9 mouse cellular contexts compared by ENCODE assay signal in genomic region chrX:101819163-101819562, GRCm38 (mm10). TPM values are rescaled to one million over a fixed set of nuclear protein-coding genes. Genes with fewer than 3 reads are reported as not detected.
DNase-seq lines count a peak whose midpoint lies in the region; ATAC-seq and TF ChIP-seq lines count a peak whose summit lies in the region.
"Had no signal": no experiment of that assay in that cellular context is flagged by ENCODE, and none has a peak within 500 bp of the region (broad histone marks: within the 10 kb centered on the region; RNA-seq: fewer than 3 reads in every experiment).

No protein-coding gene starts in this region.

- intact Hi-C loops in gastrocnemius, postnatal 14 days (cut with DNase I; ENCODE audit: low total_unique reads): no loop called here

- H3K4me3 ChIP-seq in kidney, embryonic 15.5 days (replicated peaks): no peak overlapping the region
- H3K4me3 ChIP-seq in ES-Bruce4 (ENCODE audit: low read depth, low read length): no peak overlapping the region
- no peak overlapping the region for H3K4me3 ChIP-seq in forebrain, embryonic 15.5 days

- 50% methylated on average over 1 of the region's 1 CpGs for WGBS in kidney, embryonic 15.5 days
- WGBS in forebrain, embryonic 15.5 days: 61% methylated on average over 1 of the region's 1 CpGs

- no peaks in the 10 kb centered on the region for H3K9me3 ChIP-seq in kidney, embryonic 15.5 days (replicated peaks)
- no peaks in the 10 kb centered on the region for H3K9me3 ChIP-seq in ES-Bruce4 (replicated peaks; ENCODE audit: control insufficient read depth, insufficient read depth, low read length, poor library complexity, severe bottlenecking)
- H3K9me3 ChIP-seq in forebrain, embryonic 15.5 days: no peaks in the 10 kb centered on the region

- DNase-seq in kidney, adult 9 months: peak; percentile 23
- peak; percentile 25 for DNase-seq in 3T3-L1 (ENCODE audit: low read depth, low spot score)
- DNase-seq in forelimb bud, embryonic 11.5 days (ENCODE audit: low read depth, low spot score): peak; percentile 14
- DNase-seq in frontal cortex, postnatal 14 days (ENCODE audit: low spot score in 2 of 2): no peak
- no peak for DNase-seq in gastrocnemius, postnatal 14 days

- no peak for TF ChIP-seq POLR2A in ES-Bruce4 (IDR thresholded peaks at IDR 0.05; ENCODE audit: insufficient read depth, low read length)

- peak; percentile 44 for TF ChIP-seq CTCF in ES-Bruce4 (IDR thresholded peaks at IDR 0.05; ENCODE audit: low read depth, low read length)

- no peak overlapping the region for H3K27ac ChIP-seq in kidney, embryonic 15.5 days
- H3K27ac ChIP-seq in ES-Bruce4 (ENCODE audit: insufficient read depth, low read length): no peak overlapping the region
- H3K27ac ChIP-seq in forebrain, embryonic 15.5 days (replicated peaks): no peak overlapping the region

- TF ChIP-seq EP300 in ES-Bruce4 (IDR thresholded peaks at IDR 0.05; ENCODE audit: insufficient read depth, low read depth, low read length): no peak

- no peak overlapping the region for H3K4me2 ChIP-seq in kidney, embryonic 15.5 days
- no peak overlapping the region for H3K4me2 ChIP-seq in forebrain, embryonic 15.5 days (replicated peaks)

- H3K36me3 ChIP-seq in kidney, embryonic 15.5 days: no peaks in the 10 kb centered on the region
- H3K36me3 ChIP-seq in ES-Bruce4 (ENCODE audit: control insufficient read depth, insufficient read depth, low read length, poor library complexity, severe bottlenecking): no peaks in the 10 kb centered on the region
- H3K36me3 ChIP-seq in forebrain, embryonic 15.5 days: no peaks in the 10 kb centered on the region

- ATAC-seq in kidney, embryonic 15.5 days (replicated peaks; ENCODE audit: low FRiP score): no peak
- no peak for ATAC-seq in forebrain, embryonic 15.5 days (replicated peaks)

- no peak overlapping the region for H3K9ac ChIP-seq in kidney, embryonic 15.5 days
- H3K9ac ChIP-seq in ES-Bruce4 (ENCODE audit: low read depth, poor library complexity, severe bottlenecking): no peak overlapping the region
- H3K9ac ChIP-seq in forebrain, embryonic 15.5 days (replicated peaks): no peak overlapping the region

- H3K4me1 ChIP-seq in kidney, embryonic 15.5 days: no peaks in the 10 kb centered on the region
- no peaks in the 10 kb centered on the region for H3K4me1 ChIP-seq in ES-Bruce4 (ENCODE audit: control insufficient read depth, insufficient read depth, low read length)
- H3K4me1 ChIP-seq in forebrain, embryonic 15.5 days: no peaks in the 10 kb centered on the region

- peaks cover 41% of the 10 kb centered on the region for H3K27me3 ChIP-seq in kidney, embryonic 15.5 days
- no peaks in the 10 kb centered on the region for H3K27me3 ChIP-seq in ES-Bruce4 (ENCODE audit: control insufficient read depth, insufficient read depth, low read length, poor library complexity, severe bottlenecking)
- H3K27me3 ChIP-seq in forebrain, embryonic 15.5 days: no peaks in the 10 kb centered on the region

RNA-seq across cellular contexts. Expression of gene 8030474K03Rik, which starts 24.7 kb away (rescaled TPM):
- polyA plus RNA-seq in kidney, embryonic 15.5 days (2015; fragmentation: Nextera tagmentation; extraction: Ambion mirVana): 0.36 TPM in 2 replicates
- polyA plus RNA-seq in ES-Bruce4 (2011; ENCODE audit: insufficient read depth, insufficient read length, low read depth, missing spikeins): 4.3 and 4.6 TPM in 2 replicates
- total RNA-seq in gastrocnemius, postnatal 14 days (2021): not detected
- polyA plus RNA-seq in forebrain, embryonic 15.5 days (2015; fragmentation: Nextera tagmentation; extraction: Ambion mirVana): not detected in 2 replicates
- total RNA-seq: adrenal gland, postnatal 36 days had no signal

RNA-seq across cellular contexts. Expression of gene Gm4779, which starts 24.9 kb away (rescaled TPM):
- 0.18 and 0.26 TPM in 2 replicates for polyA plus RNA-seq in kidney, embryonic 15.5 days (2015; fragmentation: Nextera tagmentation; extraction: Ambion mirVana)
- 7.9 and 11.6 TPM in 2 replicates for polyA plus RNA-seq in ES-Bruce4 (2011; ENCODE audit: insufficient read depth, insufficient read length, low read depth, missing spikeins)
- total RNA-seq in gastrocnemius, postnatal 14 days (2021): not detected
- 0.10 and 0.27 TPM in 2 replicates for polyA plus RNA-seq in forebrain, embryonic 15.5 days (2015; fragmentation: Nextera tagmentation; extraction: Ambion mirVana)
- total RNA-seq: adrenal gland, postnatal 36 days had no signal

RNA-seq across cellular contexts. Expression of gene Nhsl2, which starts 30.0 kb away (rescaled TPM):
- 12.2 and 12.9 TPM in 2 replicates for polyA plus RNA-seq in kidney, embryonic 15.5 days (2015; fragmentation: Nextera tagmentation; extraction: Ambion mirVana)
- polyA plus RNA-seq in ES-Bruce4 (2011; ENCODE audit: insufficient read depth, insufficient read length, low read depth, missing spikeins): 0.21 and 0.61 TPM in 2 replicates
- 1 to 10 TPM; 3.7 to 5.6 TPM for total RNA-seq in gastrocnemius, postnatal 14 days (2021)
- 4.5 and 5.1 TPM in 2 replicates for polyA plus RNA-seq in forebrain, embryonic 15.5 days (2015; fragmentation: Nextera tagmentation; extraction: Ambion mirVana)

Comparison
In these comparisons a context has a peak if more than half of its experiments do, and no peak if none do; other contexts are left out.
1. DNase-seq: peak in kidney, adult 9 months (single experiment), 3T3-L1 (single experiment) and forelimb bud, embryonic 11.5 days (single experiment); none in frontal cortex, postnatal 14 days (0 of 2) and gastrocnemius, postnatal 14 days (single experiment).